Mouse (Mus musculus) left cerebral cortex, adult 8-10 months (tissue): ENCODE measurements around the gene Mfsd1. TPM values are rescaled to one million over a fixed set of nuclear protein-coding genes. Genes with fewer than 3 reads are reported as not detected.
A peak's percentile ranks its signal among the peaks of the same experiment; 100 is the strongest.

Experiments
- DNase-seq, 2 experiments: peaks; one replicate each; pipeline ENCODE4 v3.0.0; 2022; ENCODE audit warnings: low spot score in 2 of 2
- total RNA-seq, 4 experiments: library from RNA; stranded (reverse); gene quantifications; 2 replicates each; pipeline ENCODE4 v1.2.4; 2022

Gene Mfsd1
- total RNA-seq, result 10 to 100 TPM; 32.2 to 45.5 (median 40.7) TPM

- DNase-seq, result peak; percentile 57 to 87
Observed at GRCm38 (mm10) chr3:67582273-67583124, at the start of gene Mfsd1. TSS of gene Mfsd1 (plus strand) at chr3:67582741.

GRCm38 (mm10) chr3:67543630-67544029, 38.9 kb upstream of the Mfsd1 start:
- no peak for DNase-seq

DNA sequence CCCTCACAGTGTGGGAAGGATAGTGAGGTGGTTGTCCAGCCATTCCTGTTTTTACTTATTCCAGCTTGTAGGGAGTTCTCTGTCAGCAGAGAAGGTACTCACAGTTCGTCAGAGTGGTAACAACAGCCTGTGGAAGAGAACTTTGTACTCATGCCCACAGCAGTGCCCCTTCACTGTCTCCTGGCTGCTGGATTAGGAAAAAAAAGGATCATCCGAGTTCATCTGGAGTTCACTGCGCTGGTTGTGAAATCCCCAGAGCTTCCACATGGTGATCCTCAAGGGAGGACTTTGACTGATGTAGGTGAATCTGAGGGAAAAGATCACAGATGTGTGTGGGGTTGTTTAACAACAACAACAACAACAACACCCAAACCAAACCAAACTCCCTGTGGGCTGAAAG, 31.3 kb upstream of the Mfsd1 start:
- DNase-seq, result no peak

DNA sequence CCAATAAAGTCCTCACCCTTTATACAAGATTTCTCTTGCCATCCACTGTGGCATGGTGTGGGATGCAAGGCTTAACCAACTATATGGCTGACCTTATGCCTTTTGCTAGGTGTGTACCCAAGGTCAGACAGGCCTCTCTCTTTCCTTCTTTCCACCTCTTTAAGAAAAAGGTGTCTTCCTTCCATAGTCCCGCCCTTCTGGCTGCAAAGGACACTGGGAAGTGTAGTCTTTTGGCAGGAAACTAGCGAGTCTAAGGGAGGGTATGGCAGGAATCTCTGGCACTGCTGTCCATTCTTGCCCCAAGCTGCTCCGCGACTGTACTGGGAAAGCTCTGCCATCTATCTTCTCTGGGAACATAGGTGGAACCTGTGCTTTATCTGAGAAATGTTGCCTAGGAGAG, 29.3 kb upstream of the Mfsd1 start:
- DNase-seq, result no peak

GRCm38 (mm10) chr3:67553927-67554448, 28.6 kb upstream of the Mfsd1 start:
- DNase-seq, result no peak

GRCm38 (mm10) chr3:67555211-67555610, 27.3 kb upstream of the Mfsd1 start:
- DNase-seq, result no peak

- no peak for DNase-seq
Observed at GRCm38 (mm10) chr3:67557200-67557651, 25.3 kb upstream of the Mfsd1 start.

GRCm38 (mm10) chr3:67557718-67558354, 24.7 kb upstream of the Mfsd1 start:
- no peak for DNase-seq

DNA sequence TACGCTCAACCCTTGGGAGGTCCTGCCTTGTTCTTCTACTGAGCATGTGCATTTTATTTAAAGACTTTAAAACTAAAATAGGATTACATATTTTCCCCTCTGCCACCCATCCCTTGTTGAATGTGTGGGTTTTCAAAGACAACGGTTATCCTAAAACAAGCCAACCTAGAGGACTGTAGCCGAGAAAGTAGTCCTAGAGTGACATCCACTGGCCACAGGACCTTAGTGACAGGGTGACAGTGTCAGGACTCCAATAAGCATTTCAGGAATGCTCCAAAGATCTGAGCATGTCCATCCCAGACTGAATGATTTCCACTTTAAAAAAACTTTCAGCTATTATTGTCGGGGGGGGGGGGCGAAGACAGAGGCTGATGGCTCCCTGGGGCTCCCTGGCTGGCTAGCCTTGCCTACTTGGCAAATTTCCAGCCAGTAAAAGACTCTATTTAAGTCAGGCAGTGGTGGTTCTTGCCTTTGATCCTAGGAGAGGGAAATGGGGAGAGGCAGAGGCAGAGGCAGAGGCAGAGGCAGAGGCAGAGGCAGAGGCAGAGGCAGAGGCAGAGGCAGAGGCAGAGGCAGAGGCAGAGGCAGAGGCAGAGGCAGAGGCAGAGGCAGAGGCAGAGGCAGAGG, 17.7 kb upstream of the Mfsd1 start:
- DNase-seq, result no peak

DNA sequence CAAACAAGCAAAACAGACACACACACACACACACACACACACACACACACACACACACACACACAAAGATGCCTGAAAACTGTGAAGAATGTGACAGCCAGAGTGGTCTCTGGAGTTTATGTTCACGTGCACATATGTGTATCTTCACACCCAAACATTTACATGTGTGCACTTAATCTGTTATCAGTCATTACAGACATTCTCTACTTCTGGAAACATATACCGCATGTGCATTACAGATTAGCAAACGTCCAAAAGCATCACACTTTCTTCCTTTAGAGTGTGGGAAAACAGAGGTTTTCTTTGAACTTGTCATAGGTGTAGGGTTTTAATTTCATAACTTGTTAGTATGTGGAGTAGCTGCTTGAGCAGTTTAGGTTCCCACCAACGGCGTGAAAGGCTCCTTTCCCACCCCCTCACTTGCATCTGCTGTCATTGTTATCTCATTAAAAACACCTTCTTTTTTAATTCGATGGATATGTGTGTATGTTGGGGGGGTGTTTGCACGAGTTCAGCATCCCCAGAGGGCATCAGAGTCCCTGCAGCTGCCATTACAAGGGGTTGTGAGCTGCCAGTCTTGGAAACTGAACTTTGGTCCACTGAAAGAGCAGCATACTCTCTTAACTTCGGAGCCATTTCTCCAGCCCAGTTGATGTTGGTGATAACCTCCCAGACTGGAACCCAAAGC, 16.9 kb upstream of the Mfsd1 start:
- no peak for DNase-seq

DNA sequence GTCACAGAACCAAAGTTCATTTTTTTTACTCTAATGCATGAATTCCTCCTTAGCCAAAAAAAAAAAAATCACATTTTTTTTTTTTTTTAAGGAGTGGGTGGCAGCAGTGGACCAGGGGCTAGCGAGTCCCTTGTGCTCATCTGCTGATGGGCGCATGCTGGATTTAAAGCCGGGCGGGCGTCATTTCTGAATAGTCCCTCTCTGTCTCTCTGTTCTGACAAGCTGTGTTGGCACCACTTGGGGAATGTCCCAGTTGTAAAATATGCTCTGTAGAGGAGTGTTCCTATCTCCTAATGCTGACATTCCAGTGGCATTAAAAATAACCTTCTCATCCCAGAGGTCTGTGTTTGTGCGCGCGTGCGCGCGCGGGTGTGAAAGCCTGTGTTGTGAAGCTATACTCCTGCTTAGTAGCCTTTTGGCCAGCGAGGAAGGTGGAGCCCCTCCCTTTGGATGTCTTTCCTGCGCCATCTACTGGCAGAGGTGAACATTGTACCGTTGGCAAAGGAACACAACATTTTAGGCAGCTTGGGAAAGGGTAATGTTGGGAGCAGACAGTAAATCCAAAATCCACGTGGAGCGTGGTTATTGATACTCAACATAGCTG, 14.4 kb upstream of the Mfsd1 start:
- DNase-seq, result peak; percentile 45

GRCm38 (mm10) chr3:67572918-67573317, 9.6 kb upstream of the Mfsd1 start:
- DNase-seq, result no peak

GRCm38 (mm10) chr3:67573523-67573922, 9.0 kb upstream of the Mfsd1 start:
- no peak for DNase-seq

- no peak for DNase-seq
Observed at GRCm38 (mm10) chr3:67576248-67576647, 6.3 kb upstream of the Mfsd1 start.

- DNase-seq, result no peak
Observed at GRCm38 (mm10) chr3:67576724-67577123, 5.8 kb upstream of the Mfsd1 start.

DNA sequence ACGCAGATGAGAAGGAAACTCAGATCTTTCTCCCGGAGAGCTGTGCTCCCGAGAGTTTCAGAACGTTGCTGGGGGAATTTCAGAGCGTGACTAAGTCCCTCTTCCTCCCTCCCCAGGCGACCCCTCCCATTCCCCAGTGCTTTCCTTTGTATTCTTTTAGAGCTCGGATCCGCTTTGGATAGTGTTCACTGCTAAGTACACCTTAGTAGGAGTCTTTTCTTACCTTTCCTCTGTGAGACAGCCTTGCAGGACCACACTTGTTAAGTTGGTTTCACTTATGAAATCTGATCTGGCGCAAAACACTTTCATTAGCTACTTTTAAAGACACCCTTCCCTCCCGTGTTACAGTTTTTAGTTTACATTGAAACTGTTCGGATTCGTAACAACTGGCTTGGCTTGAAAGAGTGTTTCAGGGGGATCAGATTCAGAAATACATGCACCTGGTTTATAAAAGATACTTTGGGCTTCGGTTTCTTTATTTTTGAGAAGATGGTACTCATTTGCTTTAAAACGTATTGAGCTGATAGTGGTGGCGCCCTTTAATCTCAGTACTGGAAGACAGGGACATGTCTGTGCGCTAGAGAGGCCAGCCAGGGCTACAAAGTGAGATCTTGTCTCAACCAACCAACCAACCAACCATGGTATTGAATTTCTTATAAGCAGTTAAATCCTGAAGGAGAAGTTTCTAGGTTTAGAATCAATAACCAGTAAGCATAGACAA, 744 bp downstream of the Mfsd1 start:
- DNase-seq, result peak in 1 of 2 experiments; percentile 6

- DNase-seq, result no peak
Observed at GRCm38 (mm10) chr3:67583846-67584186, 1.3 kb downstream of the Mfsd1 start.

DNA sequence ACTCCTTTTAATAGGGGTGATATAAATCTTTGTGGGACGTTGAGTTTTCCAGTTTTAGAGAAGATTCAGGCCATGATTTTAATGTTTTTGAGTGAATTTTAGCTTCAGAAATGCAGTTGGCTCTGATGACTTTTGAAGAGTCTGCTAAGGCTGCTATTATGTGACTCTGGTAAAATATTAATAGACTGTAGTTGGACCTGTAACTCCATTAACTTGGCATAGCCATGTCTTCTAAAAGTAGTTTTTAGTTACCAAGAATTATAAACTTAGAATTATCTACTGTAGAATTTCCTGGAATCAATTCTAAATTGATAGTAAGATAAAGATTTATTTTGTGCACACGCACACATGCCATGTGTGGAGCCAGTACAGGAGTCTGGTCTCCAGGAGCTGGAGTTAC, 4.0 kb downstream of the Mfsd1 start:
- DNase-seq, result no peak

- no peak for DNase-seq
Observed at GRCm38 (mm10) chr3:67587430-67587829, 4.9 kb downstream of the Mfsd1 start.

DNA sequence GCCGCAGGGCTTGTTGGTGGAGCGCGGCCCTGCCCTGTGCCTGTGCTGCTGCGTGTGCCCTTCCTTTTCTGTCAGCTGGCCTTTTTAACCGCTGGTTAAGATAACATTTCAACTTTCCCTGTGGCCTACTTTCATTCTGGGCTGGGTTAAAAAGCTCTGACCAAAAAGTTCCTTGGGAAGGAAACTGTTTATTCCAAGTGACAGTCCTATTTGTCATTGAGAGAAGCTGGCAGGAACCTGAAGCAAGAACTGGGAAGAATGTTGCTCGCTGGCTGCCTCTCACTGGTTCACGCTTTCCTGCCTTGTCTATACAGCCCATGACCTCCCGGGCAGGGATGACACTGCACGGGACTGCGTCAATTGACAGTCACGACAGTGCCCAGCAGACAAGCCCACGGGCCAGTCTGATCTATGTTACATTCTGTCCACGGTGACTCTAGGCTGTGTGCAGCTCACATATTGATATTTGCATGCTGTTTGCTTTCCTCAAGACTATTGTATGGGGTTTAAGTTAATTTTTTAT, 19.1 kb downstream of the Mfsd1 start:
- DNase-seq, result no peak
